Mouse (Mus musculus): ENCODE results near the gene Cdyl. TPM values are rescaled to one million over a fixed set of nuclear protein-coding genes. Genes with fewer than 3 reads are reported as not detected.

Gene Cdyl
- polyA plus RNA-seq, 1 experiment = 2.8 TPM

DNA sequence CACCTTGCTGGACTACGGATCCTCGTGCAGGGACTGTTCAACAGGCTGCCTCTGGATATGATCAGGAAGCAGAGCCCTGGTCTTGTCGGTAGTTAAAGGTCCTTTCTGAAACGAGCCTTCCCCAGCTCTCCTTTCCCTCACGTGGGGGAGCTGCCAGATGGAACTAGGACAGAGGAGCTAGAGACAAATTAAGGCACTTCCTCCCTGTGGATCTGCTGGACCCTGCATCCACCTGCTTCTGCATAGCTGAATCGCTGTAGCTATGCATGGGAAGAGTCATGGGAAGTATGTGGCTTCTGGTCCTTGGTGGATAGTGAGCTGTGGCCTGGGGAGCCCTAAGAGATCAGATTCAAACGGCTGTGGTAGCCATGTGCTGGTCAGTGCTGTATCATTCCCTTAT lies 134.7 kb downstream of the Cdyl start:
- WGBS = 71% methylated on average over 7 of the region's 7 CpGs
- DNase-seq (ENCODE audit: low read depth, low spot score) = no peak

DNA sequence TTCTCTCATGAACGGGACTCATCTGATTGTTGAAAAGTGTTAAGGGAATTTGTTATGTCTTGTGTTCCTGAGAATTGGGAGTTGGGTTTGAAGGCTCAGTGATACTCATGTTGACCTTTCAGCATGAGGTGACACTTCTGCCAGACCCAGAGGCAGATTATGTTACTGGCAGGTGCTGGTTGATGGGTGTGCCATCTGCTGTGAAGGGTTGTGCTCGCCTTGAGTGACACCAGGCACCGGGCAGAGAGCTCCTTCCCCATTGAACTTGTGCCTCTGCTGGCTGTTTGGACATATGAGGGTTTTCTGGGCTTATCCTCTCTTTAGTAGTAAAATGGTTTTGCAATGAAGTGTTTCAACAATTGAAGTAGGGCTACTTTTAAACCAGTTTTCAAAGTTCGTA lies 135.1 kb downstream of the Cdyl start:
- no peak for DNase-seq (ENCODE audit: low read depth, low spot score)
- WGBS = 77% methylated on average over 4 of the region's 4 CpGs

DNA sequence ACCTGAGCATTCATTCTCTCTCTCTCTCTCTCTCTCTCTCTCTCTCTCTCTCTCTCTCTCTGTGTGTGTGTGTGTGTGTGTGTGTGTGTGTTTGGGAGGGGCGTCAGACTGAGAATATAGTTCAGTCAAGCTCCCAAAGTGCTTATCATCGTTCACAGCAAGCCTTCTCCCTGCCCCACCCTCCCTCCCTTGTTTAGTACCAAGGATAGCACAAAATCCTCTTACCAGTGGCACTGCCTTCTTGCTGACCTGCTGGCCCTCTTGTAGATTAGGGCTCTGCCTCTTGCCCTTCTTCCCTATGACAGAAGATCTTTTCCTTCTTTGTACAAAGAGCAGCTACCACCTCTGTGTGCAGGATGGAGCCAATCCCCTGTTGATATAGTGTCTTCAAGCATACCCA lies 136.3 kb downstream of the Cdyl start:
- no peak for DNase-seq (ENCODE audit: low read depth, low spot score)
- 50% methylated on average over 2 of the region's 2 CpGs for WGBS

DNA sequence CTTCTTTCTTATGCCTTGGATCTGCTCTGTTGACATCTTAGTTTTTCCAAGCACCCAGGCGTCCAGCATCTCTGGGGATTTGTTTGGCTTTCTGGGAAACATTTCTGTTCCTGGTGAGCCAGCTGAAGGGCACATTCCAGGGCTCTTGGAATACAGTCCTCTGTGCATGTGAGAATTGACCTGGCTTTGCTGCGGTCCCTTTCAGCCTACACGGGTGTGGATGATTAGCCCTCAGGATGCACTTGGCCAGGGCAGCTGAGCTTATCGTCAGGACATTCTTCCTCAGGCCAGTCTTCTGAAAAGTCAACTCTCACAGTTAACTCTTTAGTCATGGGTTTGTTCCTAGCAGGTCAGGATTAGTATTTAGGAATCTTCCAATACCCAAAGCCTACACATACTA lies 136.7 kb downstream of the Cdyl start:
- DNase-seq (ENCODE audit: low read depth, low spot score) = no peak
- WGBS = 66% methylated on average over 4 of the region's 4 CpGs

DNA sequence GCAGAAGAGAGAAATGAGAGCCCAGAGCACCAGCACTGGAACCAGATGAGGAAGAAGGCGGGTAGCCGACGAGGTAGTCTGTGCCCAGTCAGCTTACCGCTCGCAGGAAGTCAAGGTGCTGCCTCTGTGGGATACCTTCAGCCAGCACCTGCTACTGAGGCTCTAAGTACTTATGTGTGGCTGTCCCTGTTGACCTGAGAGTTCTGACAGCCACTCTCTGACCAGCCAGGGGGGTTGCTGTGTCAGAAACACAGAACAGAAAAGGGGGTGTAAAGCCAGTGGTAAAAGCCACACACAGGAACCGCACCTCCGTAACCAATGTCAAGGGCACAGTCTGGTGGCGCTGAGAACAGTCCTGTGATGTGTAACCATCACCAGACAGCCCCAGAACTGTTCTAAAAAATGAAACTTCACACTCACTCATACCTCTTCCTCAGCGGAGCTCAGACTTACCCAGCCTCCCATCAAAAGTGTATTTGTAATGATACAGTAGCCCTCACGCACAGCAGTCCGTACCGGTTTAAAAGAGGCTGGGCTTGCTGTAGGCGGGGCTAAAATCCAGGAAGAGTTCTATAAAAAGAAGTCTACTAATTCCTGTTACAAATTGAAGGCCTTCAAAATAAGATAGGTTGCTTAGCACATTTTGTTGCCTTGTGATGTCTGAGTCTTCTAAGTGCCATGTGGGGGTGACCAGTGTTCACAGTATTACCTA lies 138.3 kb downstream of the Cdyl start:
- 90% methylated on average over 13 of the region's 13 CpGs for WGBS
- no peak for DNase-seq (ENCODE audit: low read depth, low spot score)

DNA sequence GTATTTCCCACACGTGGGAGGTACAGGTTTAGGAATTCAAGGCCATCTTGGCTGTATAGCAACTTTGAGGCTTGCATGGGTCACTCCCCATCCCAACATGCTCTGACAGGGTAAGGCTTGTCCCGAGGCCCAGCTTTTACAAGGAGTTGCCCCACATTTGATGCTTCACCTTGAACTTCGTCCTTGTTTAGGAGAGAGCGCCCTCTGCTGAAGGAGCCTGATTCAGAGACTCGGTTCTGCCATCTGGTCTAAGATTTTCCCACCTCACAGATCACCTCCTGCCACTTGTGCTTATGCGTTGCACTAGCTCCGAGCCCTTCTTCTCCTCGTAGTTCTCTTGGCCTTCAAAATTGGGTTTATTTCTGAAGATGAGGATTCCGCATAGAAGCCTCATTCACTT lies 139.0 kb downstream of the Cdyl start:
- DNase-seq (ENCODE audit: low read depth, low spot score) = no peak

DNA sequence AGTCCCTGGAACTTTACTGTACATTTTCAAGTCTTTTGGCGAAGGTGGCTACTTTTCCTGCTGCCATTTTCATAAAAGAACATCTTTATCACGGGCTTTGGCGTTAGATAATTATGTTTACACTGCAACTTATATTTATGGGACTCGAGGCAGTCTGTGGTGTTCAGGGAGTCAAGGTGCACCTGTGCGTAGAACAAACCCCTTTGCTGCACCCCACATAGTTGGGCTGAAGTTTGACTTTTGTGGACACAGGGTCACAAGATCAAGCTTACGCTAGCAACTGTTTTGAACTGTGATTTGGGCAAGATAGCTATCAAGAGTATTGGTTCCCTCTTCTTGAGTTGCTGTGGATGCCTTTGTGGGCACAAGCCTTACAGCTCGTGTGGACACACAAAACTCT lies 140.6 kb downstream of the Cdyl start:
- 42% methylated on average over 7 of the region's 7 CpGs for WGBS
- DNase-seq (ENCODE audit: low read depth, low spot score) = no peak

More for the DNA sequence above, 139.0 kb downstream of the Cdyl start:
- WGBS = 74% methylated on average over 9 of the region's 9 CpGs

DNA sequence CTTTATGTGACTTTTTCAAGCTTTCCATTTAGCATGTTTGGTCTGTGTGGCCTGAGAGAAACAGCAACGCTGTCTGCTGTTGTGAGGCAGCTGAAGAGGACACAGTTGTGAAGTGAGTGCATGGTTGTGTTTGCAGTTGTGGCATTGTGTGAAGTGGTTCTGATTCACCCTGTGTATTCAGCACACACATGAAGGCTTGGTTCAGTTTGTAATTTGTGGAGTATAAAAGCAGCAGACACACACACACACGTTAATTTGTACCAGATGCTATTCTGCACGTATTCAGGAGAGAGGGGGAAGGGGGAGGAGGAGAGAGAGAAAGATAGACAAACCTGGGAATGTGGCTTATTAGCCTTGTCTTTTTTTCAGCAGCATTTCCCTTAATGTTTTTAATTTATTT lies 146.1 kb downstream of the Cdyl start:
- DNase-seq (ENCODE audit: low read depth, low spot score) = no peak
- 81% methylated on average over 3 of the region's 3 CpGs for WGBS

DNA sequence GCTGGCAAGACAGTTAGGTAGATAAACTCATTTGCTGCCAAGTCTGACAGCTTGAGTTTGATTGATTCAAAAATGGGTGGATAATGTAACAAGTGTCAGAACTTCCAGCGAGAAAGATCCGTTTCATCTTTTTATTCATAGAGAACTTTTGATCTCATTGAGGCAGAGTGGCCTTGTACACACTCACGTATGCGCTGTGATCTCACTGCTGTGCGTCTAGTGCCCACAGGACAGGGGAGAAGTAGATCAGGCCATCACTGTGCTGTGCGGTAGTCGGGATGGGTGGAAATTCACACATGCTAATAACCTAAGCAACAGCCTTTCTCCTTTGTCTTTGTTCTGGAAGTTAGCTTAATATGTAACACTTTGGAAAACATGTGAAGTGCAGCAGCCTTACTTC lies 146.5 kb downstream of the Cdyl start:
- no peak for DNase-seq (ENCODE audit: low read depth, low spot score)
- WGBS = 89% methylated on average over 7 of the region's 7 CpGs

DNA sequence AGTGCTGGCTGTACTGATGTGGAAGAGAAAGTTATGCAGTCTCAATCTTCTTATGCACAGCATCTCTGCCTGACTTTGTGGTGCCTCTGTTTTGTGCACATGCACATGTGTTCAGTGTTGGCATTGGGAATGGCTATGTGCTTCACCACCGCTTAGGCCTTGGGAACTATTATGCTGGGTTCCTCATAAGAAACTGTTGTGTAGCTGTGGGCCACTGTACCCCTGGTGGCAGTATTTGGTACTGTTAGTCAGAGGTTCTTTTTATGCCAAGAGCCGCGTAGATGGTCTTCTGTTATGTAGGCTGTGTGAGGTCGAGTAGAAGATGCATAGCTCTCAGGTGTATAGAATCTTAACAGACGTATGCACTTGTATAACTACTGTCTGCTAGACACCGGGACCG lies 147.4 kb downstream of the Cdyl start:
- 96% methylated on average over 7 of the region's 7 CpGs for WGBS
- DNase-seq (ENCODE audit: low read depth, low spot score) = no peak

DNA sequence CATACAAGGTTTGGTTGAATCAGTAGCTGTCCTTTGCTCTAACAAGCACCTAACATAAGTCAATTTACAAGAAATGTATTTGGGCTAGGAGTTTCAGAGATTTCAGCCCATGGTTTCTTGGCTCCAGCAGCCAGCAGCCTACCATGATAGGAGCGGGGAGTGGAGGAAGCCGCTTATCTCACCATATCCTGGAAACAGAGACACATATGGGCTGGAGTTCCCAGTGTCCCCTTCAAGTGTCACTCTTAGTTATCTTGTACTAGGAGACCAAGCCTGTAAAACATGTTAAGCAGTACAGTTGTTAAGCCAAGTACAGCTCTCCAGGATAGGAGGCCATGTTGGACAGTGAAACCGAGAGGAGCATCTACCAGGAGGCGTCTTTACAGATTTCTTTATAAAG lies 147.9 kb downstream of the Cdyl start:
- 97% methylated on average over 4 of the region's 4 CpGs for WGBS
- no peak for DNase-seq (ENCODE audit: low read depth, low spot score)

DNA sequence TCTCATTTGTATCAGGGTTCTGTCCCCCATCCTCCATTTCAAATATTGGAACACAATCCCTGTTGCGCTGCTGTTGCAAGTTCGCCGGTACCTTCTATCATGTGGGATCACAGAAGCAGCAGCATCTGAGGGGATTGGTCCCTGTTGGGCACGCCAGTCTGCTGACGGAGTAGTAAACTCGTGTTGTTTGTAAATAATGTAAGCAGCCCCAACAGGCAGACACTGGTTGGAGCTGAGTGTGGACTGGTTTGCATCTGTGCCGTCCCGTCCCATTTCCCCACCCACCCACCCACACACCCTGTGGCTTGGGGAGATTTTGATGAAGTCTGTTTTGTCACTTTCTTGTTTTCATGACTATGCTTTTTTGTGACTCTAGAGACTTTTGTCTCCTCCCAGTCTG lies 148.3 kb downstream of the Cdyl start:
- no peak for DNase-seq (ENCODE audit: low read depth, low spot score)
- 89% methylated on average over 8 of the region's 8 CpGs for WGBS

DNA sequence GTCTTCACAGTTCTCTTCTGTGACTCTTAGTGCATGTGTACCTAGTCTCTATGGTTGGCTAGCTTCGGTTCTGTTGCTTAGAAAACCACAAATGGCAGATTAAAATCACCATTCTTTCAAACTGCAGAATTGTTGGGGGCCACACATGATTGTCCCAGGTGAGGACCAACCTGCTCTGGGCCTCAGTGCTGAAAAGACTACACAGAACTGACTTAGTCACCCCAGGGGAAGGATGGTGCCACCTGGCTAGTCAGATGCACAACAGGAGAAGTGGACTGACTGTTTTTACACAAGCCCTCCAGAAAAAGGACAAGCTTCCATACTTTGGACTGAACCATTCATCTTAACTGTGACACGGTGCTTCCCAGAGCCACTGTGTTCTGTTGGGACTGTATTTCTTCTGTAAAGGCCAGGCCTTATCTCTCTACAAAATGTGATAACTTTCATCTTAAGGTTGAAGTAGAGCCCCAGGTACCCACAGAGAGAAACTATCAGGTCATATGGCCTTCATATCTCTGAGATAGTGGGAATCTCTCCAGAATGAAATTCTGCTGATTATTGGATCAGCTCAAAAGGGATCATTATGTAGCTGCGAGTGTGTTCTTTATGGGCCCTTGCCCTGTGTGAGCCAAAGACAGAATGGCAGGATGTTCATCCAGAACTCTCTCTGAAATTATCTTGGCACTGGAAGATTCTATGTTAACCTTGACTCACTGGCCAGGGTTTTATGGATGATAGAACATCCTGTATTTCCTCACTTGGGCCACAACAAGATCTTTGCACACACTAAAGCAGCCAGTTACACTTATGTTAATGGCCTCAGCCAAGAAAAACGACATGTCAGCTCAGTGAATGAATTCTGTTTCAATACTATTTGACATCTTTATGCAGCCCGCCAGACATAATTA lies 149.9 kb downstream of the Cdyl start:
- 76% methylated on average over 5 of the region's 5 CpGs for WGBS
- DNase-seq (ENCODE audit: low read depth, low spot score) = no peak

DNA sequence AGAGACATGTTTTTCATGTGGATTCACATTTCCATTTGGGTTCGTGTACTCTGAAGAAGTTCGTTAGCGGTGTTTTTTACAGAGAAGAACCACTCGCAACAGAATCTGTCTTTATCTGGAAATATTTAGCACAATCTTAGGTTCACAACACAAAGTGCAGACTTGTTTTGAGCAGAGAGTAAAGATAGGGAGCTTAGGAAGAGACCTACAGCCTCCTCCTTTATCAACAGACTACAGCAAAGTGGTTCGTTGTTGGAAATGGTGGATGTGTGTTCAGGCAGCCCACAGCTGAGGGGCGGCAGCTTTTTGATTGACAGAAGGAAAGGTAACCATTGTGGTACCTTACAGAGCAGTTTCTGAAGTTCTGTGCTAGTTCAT lies 150.5 kb downstream of the Cdyl start:
- no peak for DNase-seq (ENCODE audit: low read depth, low spot score)
- 92% methylated on average over 6 of the region's 6 CpGs for WGBS

DNA sequence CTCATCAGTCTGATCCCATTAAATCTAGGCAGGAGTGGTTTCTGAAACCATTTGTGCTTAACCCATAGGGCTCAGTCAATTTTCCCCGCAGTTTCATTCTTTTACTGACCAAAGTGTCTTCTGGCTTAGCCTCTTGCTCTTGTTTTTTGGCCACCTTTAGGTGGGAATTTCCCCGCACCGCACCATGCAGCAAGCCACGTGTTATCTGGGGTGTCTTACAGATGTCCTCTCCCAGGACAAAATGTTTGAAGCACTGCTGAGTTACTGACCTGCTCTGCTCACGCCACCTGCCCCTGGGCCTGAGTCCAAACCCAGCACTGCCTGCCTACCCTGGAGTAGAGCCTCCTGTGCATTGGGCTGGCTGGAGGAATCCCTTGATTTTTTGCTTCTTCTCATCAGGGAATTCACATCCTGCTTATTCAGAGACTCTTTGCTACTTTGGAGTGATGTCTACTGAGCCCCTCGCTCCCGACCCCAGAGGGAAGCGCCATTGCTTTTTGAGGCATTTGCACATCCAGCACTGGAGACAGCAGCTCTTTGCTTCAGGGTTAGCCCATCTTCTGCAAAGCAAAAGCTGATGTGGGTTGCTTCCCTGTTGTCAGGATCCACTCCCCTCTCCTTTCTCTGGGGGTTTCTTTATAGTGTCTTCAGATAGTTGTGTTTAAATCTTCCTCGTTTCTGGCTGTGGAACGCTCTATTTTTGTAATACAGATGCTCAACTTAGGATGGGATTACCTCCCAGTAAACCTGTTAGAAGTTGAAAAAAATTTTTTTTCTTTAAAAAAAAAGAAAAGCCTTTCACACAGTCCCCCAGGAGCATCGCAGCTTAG lies 151.9 kb downstream of the Cdyl start:
- WGBS = 77% methylated on average over 11 of the region's 11 CpGs
- no peak for DNase-seq (ENCODE audit: low read depth, low spot score)

DNA sequence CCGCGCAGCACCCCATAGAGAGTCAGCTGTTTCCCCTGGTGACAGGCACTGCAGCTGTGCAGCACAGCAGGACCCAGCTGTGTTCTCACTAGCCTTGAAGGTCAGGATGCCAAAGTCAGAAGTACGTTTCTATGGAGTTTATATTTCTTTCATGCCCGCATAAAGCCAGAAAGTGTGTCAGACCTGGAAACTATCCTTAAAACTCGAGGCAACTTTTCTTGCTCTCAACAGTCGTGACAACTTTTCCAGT lies 152.5 kb downstream of the Cdyl start:
- 73% methylated on average over 6 of the region's 6 CpGs for WGBS
- no peak for DNase-seq (ENCODE audit: low read depth, low spot score)

DNA sequence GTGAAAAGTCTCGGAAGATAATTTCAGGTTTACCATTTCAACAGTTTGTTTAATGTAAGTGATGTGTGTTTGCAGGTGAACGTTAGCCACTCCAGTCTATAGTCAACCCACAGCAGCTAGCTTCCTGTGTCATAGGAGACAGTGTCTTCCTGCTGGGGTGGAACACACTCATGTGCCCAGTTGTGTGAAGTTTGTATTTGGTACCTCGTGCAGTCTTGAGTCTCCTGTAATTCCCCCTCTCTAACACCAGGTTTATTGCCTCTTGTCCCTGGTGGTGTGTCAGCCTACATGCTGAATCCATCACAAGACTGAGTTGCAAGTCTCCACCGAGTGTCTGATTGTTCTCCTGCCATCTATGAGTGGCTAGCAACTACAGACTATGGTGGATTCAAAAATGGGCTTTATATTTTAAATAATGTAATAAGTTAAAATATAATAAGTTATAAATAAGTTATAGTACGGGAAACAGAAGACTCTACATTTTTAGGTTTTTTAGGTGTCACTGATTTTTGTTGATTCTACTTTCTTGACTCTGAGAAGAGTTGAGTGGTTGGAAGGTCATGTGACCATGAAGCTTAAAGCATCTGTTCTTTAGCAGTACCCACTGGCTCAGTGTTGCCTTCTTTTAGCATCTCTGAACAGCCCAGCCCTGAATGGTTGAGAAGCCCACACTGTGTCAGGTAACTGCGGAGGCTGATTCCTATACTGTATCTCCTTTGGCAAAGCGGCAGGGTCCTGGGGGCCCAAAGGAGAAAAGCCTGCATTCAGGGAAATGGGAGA lies 153.9 kb downstream of the Cdyl start:
- no peak for DNase-seq (ENCODE audit: low read depth, low spot score)
- 77% methylated on average over 7 of the region's 7 CpGs for WGBS

DNA sequence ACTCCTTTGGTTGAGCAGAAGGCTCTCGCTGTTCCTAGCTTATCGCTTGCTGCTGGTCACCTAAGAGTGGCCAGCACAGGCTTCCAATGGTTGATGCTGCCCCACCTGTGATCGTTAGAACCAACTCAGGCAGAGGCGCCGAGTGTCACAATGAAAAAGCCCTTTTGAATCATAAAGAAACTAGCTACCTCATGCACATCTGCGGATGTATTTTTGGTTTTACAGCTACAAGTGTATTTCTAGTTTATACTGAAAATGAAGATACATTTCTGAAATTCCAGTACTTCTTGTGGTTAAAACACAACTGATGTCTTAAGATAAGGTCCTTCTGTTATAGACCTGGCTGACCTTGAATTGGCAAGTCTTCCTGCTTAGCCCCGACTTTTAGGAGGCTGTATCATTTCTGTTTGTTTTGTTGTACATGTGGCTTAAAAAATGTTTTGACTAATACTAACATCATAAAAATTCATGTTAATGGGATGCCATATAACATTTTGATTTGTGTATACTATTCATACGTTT lies 155.6 kb downstream of the Cdyl start:
- WGBS = 76% methylated on average over 8 of the region's 8 CpGs
- no peak for DNase-seq (ENCODE audit: low read depth, low spot score)

DNA sequence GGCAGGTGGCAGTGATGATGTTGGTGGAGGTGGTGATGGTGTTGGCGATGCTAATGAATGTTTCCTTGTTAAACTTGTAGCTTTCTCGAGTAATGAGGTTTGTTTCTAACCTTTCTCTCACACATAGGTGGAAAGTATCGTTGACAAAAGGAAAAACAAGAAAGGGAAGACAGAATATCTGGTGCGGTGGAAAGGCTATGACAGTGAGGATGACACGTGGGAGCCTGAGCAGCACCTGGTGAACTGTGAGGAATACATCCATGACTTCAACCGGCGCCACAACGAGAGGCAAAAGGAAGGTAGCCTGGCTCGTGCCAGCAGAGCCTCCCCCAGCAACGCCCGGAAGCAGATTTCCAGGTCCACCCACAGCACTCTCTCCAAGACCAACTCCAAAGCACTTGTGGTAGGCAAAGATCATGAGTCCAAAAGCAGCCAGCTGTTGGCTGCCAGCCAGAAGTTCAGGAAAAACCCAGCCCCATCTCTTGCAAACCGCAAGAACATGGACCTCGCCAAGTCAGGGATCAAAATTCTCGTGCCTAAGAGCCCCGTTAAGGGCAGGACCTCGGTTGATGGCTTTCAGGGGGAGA lies 156.2 kb downstream of the Cdyl start:
- no peak for DNase-seq (ENCODE audit: low read depth, low spot score)
- 60% methylated on average over 16 of the region's 16 CpGs for WGBS
